In genomic region chr3:157079966-157080306, GRCm38 (mm10) we compare ENCODE assay signal across 12 mouse cellular contexts.
"Had no signal": no experiment of that assay in that cellular context is flagged by ENCODE, and none has a peak within 500 bp of the region (broad histone marks: within the 10 kb centered on the region; RNA-seq: fewer than 3 reads in every experiment).

No protein-coding gene starts in this region.

- H3K36me3 ChIP-seq: limb, embryonic 12.5 days; liver, embryonic 13.5 days; midbrain, embryonic 13.5 days; neural tube, embryonic 15.5 days had no signal

- H3K9me3 ChIP-seq: limb, embryonic 12.5 days; liver, embryonic 13.5 days; midbrain, embryonic 13.5 days; neural tube, embryonic 15.5 days had no signal

- H3K9ac ChIP-seq: limb, embryonic 12.5 days; liver, embryonic 13.5 days; liver, postnatal 0 days; midbrain, embryonic 13.5 days; neural tube, embryonic 15.5 days had no signal

- H3K4me1 ChIP-seq: limb, embryonic 12.5 days; liver, embryonic 13.5 days; neural tube, embryonic 15.5 days had no signal

- H3K27me3 ChIP-seq: limb, embryonic 12.5 days; liver, embryonic 13.5 days; midbrain, embryonic 13.5 days; neural tube, embryonic 15.5 days had no signal

- H3K4me2 ChIP-seq: limb, embryonic 12.5 days; liver, embryonic 13.5 days; midbrain, embryonic 13.5 days; neural tube, embryonic 15.5 days had no signal

- ATAC-seq: liver, postnatal 0 days; midbrain, embryonic 13.5 days had no signal

- H3K27ac ChIP-seq: limb, embryonic 12.5 days; liver, embryonic 13.5 days; midbrain, embryonic 13.5 days; neural tube, embryonic 15.5 days had no signal

- H3K4me3 ChIP-seq: limb, embryonic 12.5 days; liver, embryonic 13.5 days; midbrain, embryonic 13.5 days; neural tube, embryonic 15.5 days had no signal

- DNase-seq: kidney, adult 9 months; kidney, postnatal 25 days; liver; liver, embryonic 13.5 days; liver, postnatal 0 days; lung, postnatal 36 days; right cerebral cortex, adult 18-20 months; right cerebral cortex, postnatal 25 days; thymus, postnatal 4 days had no signal
